Mouse (Mus musculus) liver, postnatal 0 days (tissue): ENCODE measurements around the gene Spty2d1.

Experiments
- CTCF ChIP-seq: sonication (generic); IDR thresholded peaks from 2 replicates; pipeline ENCODE4 v1.5.1; 2016; ENCODE audit warnings: antibody characterized with exemption, low read depth
- EP300 ChIP-seq: IDR thresholded peaks from 2 replicates; pipeline ENCODE4 v1.6.1; 2016; ENCODE audit warnings: antibody characterized with exemption, low read depth, mild to moderate bottlenecking

- TF ChIP-seq CTCF (no peak), EP300 (no peak)
Observed at GRCm38 (mm10) chr7:47020956-47021355, 12.7 kb upstream of the Spty2d1 start.
